Comparison of ENCODE assay signal across 21 mouse cellular contexts in the genomic region with DNA sequence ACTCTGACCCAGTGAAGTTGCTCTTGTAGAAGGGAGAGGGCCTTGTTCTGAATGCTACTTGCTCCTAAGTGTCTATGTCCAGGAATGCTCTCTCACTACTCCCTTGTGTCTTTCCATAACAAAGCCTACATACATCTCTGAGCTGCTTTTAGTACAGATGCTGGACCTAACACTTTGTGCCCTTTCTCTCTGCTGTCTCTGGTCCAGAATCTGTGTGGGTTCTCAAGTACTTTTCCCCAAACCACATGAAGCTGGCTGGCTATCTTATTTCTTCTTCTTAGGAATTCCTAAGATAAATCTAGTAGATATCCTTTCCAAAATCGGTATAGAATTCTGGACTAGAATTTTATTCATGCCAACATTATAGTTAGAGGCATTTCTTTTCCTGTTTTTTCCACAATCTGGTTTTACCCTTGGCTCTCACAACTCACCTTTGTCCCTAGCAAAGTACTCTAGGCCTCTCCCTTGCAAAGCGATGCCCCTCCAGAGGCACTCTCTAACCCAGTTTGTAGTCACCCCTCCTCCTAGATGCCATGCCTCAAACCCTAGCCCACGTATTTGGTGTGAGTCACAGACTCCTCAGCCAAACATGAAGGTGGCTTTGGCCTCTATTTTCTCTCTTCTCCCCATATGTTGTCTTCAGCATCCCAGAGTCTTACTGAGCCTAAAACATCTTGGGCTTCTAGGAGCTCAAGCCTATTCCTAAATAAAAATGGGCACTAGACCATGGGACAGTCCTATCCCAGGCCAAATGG. TPM values are rescaled to one million over a fixed set of nuclear protein-coding genes. Genes with fewer than 3 reads are reported as not detected.
"Had no signal": no experiment of that assay in that cellular context is flagged by ENCODE, and none has a peak within 500 bp of the region (broad histone marks: within the 10 kb centered on the region; RNA-seq: fewer than 3 reads in every experiment).

No protein-coding gene starts in this region.

- H3K9ac ChIP-seq: liver, embryonic 15.5 days; neural tube, embryonic 12.5 days had no signal

- H3K4me1 ChIP-seq: limb, embryonic 10.5 days; liver, embryonic 15.5 days had no signal

- H3K4me3 ChIP-seq: layer of hippocampus, adult 2 months; limb, embryonic 10.5 days; liver, embryonic 15.5 days; neural tube, embryonic 12.5 days had no signal

- H3K4me2 ChIP-seq: liver, embryonic 11.5 days; liver, embryonic 15.5 days; neural tube, embryonic 12.5 days had no signal

- DNase-seq: kidney, adult 9 months; kidney, postnatal 4 days; lung, adult 2 months; lung, postnatal 36 days; midbrain, embryonic 14.5 days; retina, postnatal 1 day; right cerebral cortex, postnatal 4 days; spleen, adult 18-20 months; thymus, adult 18-20 months; thymus, postnatal 14 days had no signal

- H3K27ac ChIP-seq: kidney, postnatal 0 days; limb, embryonic 10.5 days; liver, embryonic 15.5 days; neural tube, embryonic 12.5 days had no signal

- H3K9me3 ChIP-seq: limb, embryonic 10.5 days; liver, embryonic 15.5 days; neural tube, embryonic 12.5 days had no signal

- ATAC-seq: lung, postnatal 0 days had no signal

- H3K27me3 ChIP-seq: liver, embryonic 15.5 days; neural tube, embryonic 12.5 days had no signal

RNA-seq across cellular contexts. Expression of gene Chrm4, which starts 23.7 kb away (rescaled TPM):
- total RNA-seq: monocyte, adult 5-6 weeks; neutrophil, adult 5-6 weeks had no signal
- polyA plus RNA-seq: kidney, postnatal 0 days; liver, embryonic 15.5 days; stomach, embryonic 14.5 days had no signal

RNA-seq across cellular contexts. Expression of gene Mdk, which starts 28.7 kb away (rescaled TPM):
- total RNA-seq: monocyte, adult 5-6 weeks had no signal

RNA-seq across cellular contexts. Expression of gene Gm9821, which starts 42.2 kb away (rescaled TPM):
- total RNA-seq: layer of hippocampus, adult 2 months; layer of hippocampus, postnatal 10 days had no signal
- polyA plus RNA-seq: lung, adult 2 months had no signal
